Mouse (Mus musculus) C2C12 (cell line): ENCODE results near the gene Mef2d. TPM values are rescaled to one million over a fixed set of nuclear protein-coding genes. Genes with fewer than 3 reads are reported as not detected.

ENCODE experiments used
- H3K27me3 ChIP-seq: one replicate; pipeline ENCODE4 v1.6.1; 2011; ENCODE audit not compliant: control insufficient read depth, insufficient read depth, insufficient read length
- H3K36me3 ChIP-seq: one replicate; pipeline ENCODE4 v1.6.1; 2011; ENCODE audit not compliant: control insufficient read depth, insufficient read depth
- H3K4me3 ChIP-seq: one replicate; pipeline ENCODE4 v1.5.1; 2011; ENCODE audit warnings: mild to moderate bottlenecking, control low read depth; ENCODE audit not compliant: poor library complexity, insufficient read depth, severe bottlenecking
- H3K79me2 ChIP-seq: one replicate; pipeline ENCODE4 v1.6.1; 2011; ENCODE audit not compliant: control insufficient read depth, insufficient read depth
- H3K79me3 ChIP-seq: one replicate; pipeline ENCODE4 v1.6.1; 2011; ENCODE audit warnings: low read depth, control low read depth
- H3ac ChIP-seq: one replicate; pipeline ENCODE3; 2011; ENCODE audit warnings: low read depth; ENCODE audit not compliant: control insufficient read depth, insufficient read length
- CEBPB ChIP-seq: IDR thresholded peaks from one replicate; pipeline ENCODE4 v1.6.1; 2011; ENCODE audit warnings: low read depth, mild to moderate bottlenecking, control low read depth, moderate library complexity
- CTCF ChIP-seq: IDR thresholded peaks from one replicate; pipeline ENCODE4 v1.5.1; 2011; ENCODE audit not compliant: control insufficient read depth, insufficient read depth, insufficient read length
- FOSL1 ChIP-seq: IDR thresholded peaks from one replicate; pipeline ENCODE4 v1.8.0; 2011; ENCODE audit warnings: mild to moderate bottlenecking, low read length; ENCODE audit not compliant: poor library complexity, insufficient read depth, severe bottlenecking
- MAX ChIP-seq: IDR thresholded peaks from one replicate; pipeline ENCODE4 v1.6.1; 2011; ENCODE audit warnings: mild to moderate bottlenecking, control low read depth
- MYOD1 ChIP-seq: IDR thresholded peaks from one replicate; pipeline ENCODE4 v1.6.1; 2011; ENCODE audit warnings: low read depth; ENCODE audit not compliant: control insufficient read depth, insufficient read length
- MYOG ChIP-seq: IDR thresholded peaks from one replicate; pipeline ENCODE4 v1.6.1; 2011; ENCODE audit not compliant: control insufficient read depth, insufficient read length; ENCODE audit errors: extremely low read depth
- USF1 ChIP-seq: IDR thresholded peaks from one replicate; pipeline ENCODE4 v1.6.1; 2011; ENCODE audit warnings: low read depth, mild to moderate bottlenecking, control low read depth, moderate library complexity
- polyA plus RNA-seq: library from polyadenylated mRNA; unstranded; fragments of >200 nt; fragmentation: generic; extraction: Trizol; gene quantifications from one replicate; pipeline ENCODE4 v1.2.1, GENCODE M21; 2012; ENCODE audit warnings: missing spikeins

Mef2d gene
- polyA plus RNA-seq, 1 experiment: 35.3 TPM

- H3K27me3 ChIP-seq: no peaks in the 10 kb centered on the region
- H3K79me2 ChIP-seq: no peaks in the 10 kb centered on the region
- no peak overlapping the region for H3K4me3 ChIP-seq
- H3ac ChIP-seq: no peak overlapping the region
- no peak for TF ChIP-seq USF1
- TF ChIP-seq MAX: no peak
- TF ChIP-seq FOSL1: no peak
- TF ChIP-seq CTCF: no peak
- no peak for TF ChIP-seq MYOD1
- no peak for TF ChIP-seq MYOG
- no peak for TF ChIP-seq CEBPB
- H3K79me3 ChIP-seq: no peaks in the 10 kb centered on the region
- peaks cover 74% of the 10 kb centered on the region for H3K36me3 ChIP-seq
These were observed 39.6 kb upstream of the Mef2d start for GRCm38 (mm10) chr3:88102611-88103010.

- no peaks in the 10 kb centered on the region for H3K79me2 ChIP-seq
- H3K4me3 ChIP-seq: no peak overlapping the region
- no peaks in the 10 kb centered on the region for H3K79me3 ChIP-seq
- H3K27me3 ChIP-seq: no peaks in the 10 kb centered on the region
- no peak for TF ChIP-seq CEBPB
- TF ChIP-seq USF1: no peak
- no peak for TF ChIP-seq CTCF
- TF ChIP-seq MAX: no peak
- TF ChIP-seq FOSL1: no peak
- TF ChIP-seq MYOG: no peak
- no peak for TF ChIP-seq MYOD1
- no peak overlapping the region for H3ac ChIP-seq
- peaks cover 79% of the 10 kb centered on the region for H3K36me3 ChIP-seq
These were observed 36.0 kb upstream of the Mef2d start for GRCm38 (mm10) chr3:88106126-88106525.

GRCm38 (mm10) chr3:88109126-88109525 lies 33.0 kb upstream of the Mef2d start:
- no peaks in the 10 kb centered on the region for H3K79me3 ChIP-seq
- H3ac ChIP-seq: no peak overlapping the region
- H3K36me3 ChIP-seq: peaks cover 76% of the 10 kb centered on the region
- H3K27me3 ChIP-seq: no peaks in the 10 kb centered on the region
- no peak overlapping the region for H3K4me3 ChIP-seq
- no peaks in the 10 kb centered on the region for H3K79me2 ChIP-seq
- TF ChIP-seq CEBPB (no peak), FOSL1 (no peak), CTCF (no peak), USF1 (no peak), MYOG (no peak), MAX (no peak), MYOD1 (no peak)

GRCm38 (mm10) chr3:88114396-88114795 lies 27.8 kb upstream of the Mef2d start:
- no peaks in the 10 kb centered on the region for H3K79me3 ChIP-seq
- no peak overlapping the region for H3ac ChIP-seq
- no peak overlapping the region for H3K4me3 ChIP-seq
- peaks cover 68% of the 10 kb centered on the region for H3K36me3 ChIP-seq
- no peaks in the 10 kb centered on the region for H3K27me3 ChIP-seq
- TF ChIP-seq USF1 (no peak), CEBPB (no peak), MYOG (no peak), CTCF (no peak), MAX (no peak)
- H3K79me2 ChIP-seq: no peaks in the 10 kb centered on the region

- Histone ChIP-seq H3K79me2 (no peaks in the 10 kb centered on the region), H3K27me3 (no peaks in the 10 kb centered on the region), H3K79me3 (no peaks in the 10 kb centered on the region), H3K36me3 (peaks cover 49% of the 10 kb centered on the region), H3ac (no peak overlapping the region), H3K4me3 (no peak overlapping the region)
- no peak for TF ChIP-seq MAX
- no peak for TF ChIP-seq MYOG
- no peak for TF ChIP-seq MYOD1
- TF ChIP-seq FOSL1: no peak
- no peak for TF ChIP-seq USF1
- TF ChIP-seq CEBPB: no peak
These were observed 22.0 kb upstream of the Mef2d start for GRCm38 (mm10) chr3:88120117-88120651.
